Mouse (Mus musculus) ES-Bruce4 (cell line): ENCODE results near the gene Churc1.
A peak's percentile ranks its signal among the peaks of the same experiment; 100 is the strongest.

ENCODE experiments used
- CTCF ChIP-seq: IDR thresholded peaks from one replicate; pipeline ENCODE4 v1.8.1; 2011; ENCODE audit warnings: low read depth, low read length
- EP300 ChIP-seq: IDR thresholded peaks from 2 replicates; pipeline ENCODE4 v1.6.1; 2011; ENCODE audit warnings: low read depth, low read length; ENCODE audit not compliant: insufficient read depth

DNA sequence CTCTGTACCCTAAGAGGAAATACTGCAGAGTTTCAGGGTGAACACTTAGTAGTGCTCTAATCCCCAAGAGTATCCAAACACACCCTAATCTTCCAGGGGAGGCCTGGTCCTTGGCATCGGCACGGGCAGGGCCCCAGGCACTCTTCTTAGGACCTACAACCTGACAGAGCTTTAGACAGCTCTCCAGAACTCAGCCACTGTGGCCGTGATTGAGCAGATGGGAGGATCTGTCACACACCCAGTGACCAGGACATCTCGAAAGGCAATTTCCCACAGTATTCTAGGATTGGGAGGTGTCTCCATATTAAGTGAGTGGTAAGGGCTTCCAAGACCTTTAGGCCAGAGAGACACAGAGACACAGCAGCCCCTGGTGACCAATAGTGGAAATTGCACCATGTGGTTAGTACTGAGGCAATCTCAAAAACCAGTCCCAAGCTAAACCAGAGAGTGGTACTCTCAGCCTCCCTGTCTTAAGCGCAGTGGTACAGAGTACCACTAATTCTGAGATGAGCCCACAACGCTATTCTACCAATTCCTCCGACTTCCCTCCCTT, 38.4 kb downstream of the Churc1 start:
- TF ChIP-seq EP300, result no peak
- peak; percentile 27 for TF ChIP-seq CTCF
